11 mouse cellular contexts compared by ENCODE assay signal in genomic region chr7:3291764-3292163, GRCm38 (mm10). TPM values are rescaled to one million over a fixed set of nuclear protein-coding genes. Genes with fewer than 3 reads are reported as not detected.
DNase-seq lines count a peak whose midpoint lies in the region; ATAC-seq and TF ChIP-seq lines count a peak whose summit lies in the region.
"Had no signal": no experiment of that assay in that cellular context is flagged by ENCODE, and none has a peak within 500 bp of the region (broad histone marks: within the 10 kb centered on the region; RNA-seq: fewer than 3 reads in every experiment).

No protein-coding gene starts in this region.

- peak overlapping the region; percentile 71 for H3K4me3 ChIP-seq in heart, embryonic 16.5 days (ENCODE audit: low read length)
- H3K4me3 ChIP-seq in testis, adult 2 months (ENCODE audit: control insufficient read depth, low read depth, low read length), result peak overlapping the region; percentile 28
- peak overlapping the region; percentile 49 for H3K4me3 ChIP-seq in limb, embryonic 14.5 days (replicated peaks; ENCODE audit: low read length)

- peak overlapping the region; percentile 93 for H3K27ac ChIP-seq in heart, embryonic 16.5 days (ENCODE audit: low read length)
- no peak overlapping the region for H3K27ac ChIP-seq in testis, adult 2 months (ENCODE audit: control insufficient read depth, insufficient read depth, low read depth, low read length)
- peak overlapping the region; percentile 72; the same call in 1 of the 2 replicates for H3K27ac ChIP-seq in limb, embryonic 14.5 days (replicated peaks; ENCODE audit: low read depth, low read length)

- no peak for ATAC-seq in heart, embryonic 16.5 days (replicated peaks; ENCODE audit: extremely low read depth, insufficient read depth, low FRiP score)
- ATAC-seq in limb, embryonic 14.5 days (ENCODE audit: low FRiP score, low read depth), result no peak

- WGBS in heart, embryonic 16.5 days, result 39% methylated on average over 3 of the region's 3 CpGs
- 67% methylated on average over 3 of the region's 3 CpGs for WGBS in limb, embryonic 14.5 days

- peaks cover 23% of the 10 kb centered on the region for H3K36me3 ChIP-seq in heart, embryonic 16.5 days (ENCODE audit: control insufficient read depth, insufficient read depth)
- no peaks in the 10 kb centered on the region for H3K36me3 ChIP-seq in testis, adult 2 months (ENCODE audit: control insufficient read depth, insufficient read depth, low read length)
- H3K36me3 ChIP-seq in limb, embryonic 14.5 days (ENCODE audit: control insufficient read depth, insufficient read depth, low read length), result peaks cover 29% of the 10 kb centered on the region

- no peaks in the 10 kb centered on the region for H3K9me3 ChIP-seq in heart, embryonic 16.5 days (replicated peaks; ENCODE audit: control insufficient read depth, low read length)
- no peaks in the 10 kb centered on the region for H3K9me3 ChIP-seq in limb, embryonic 14.5 days (ENCODE audit: control insufficient read depth, low read length)

- no peak for DNase-seq in heart, postnatal 36 days
- no peak for DNase-seq in testis, postnatal 10 days (ENCODE audit: low spot score)
- no peak for DNase-seq in limb, embryonic 14.5 days (ENCODE audit: low spot score)
- DNase-seq in thymus, postnatal 25 days, result no peak
- no peak for DNase-seq in right cerebral cortex, postnatal 36 days (ENCODE audit: low spot score in 2 of 2)
- no peak for DNase-seq in layer of hippocampus, adult 8-10 months (ENCODE audit: low spot score in 2 of 2)

- TF ChIP-seq POLR2A in testis, adult 2 months (IDR thresholded peaks at IDR 0.05; ENCODE audit: control insufficient read depth, low read depth, low read length), result no peak
- TF ChIP-seq POLR2A in limb, embryonic 14.5 days (IDR thresholded peaks at IDR 0.05; ENCODE audit: borderline replicate concordance, extremely low read depth, insufficient read depth, insufficient read length), result no peak

- TF ChIP-seq CTCF in testis, adult 2 months (IDR thresholded peaks at IDR 0.05; ENCODE audit: control insufficient read depth, insufficient read depth, insufficient replicate concordance, low read depth, low read length), result no peak

- peak overlapping the region; percentile 88 for H3K4me2 ChIP-seq in heart, embryonic 16.5 days (ENCODE audit: low read depth, low read length)
- peak overlapping the region; percentile 72 for H3K4me2 ChIP-seq in limb, embryonic 14.5 days (replicated peaks; ENCODE audit: low read depth, low read length, severe bottlenecking)

- H3K9ac ChIP-seq in heart, embryonic 16.5 days (ENCODE audit: low read length), result peak overlapping the region; percentile 84
- H3K9ac ChIP-seq in limb, embryonic 14.5 days (ENCODE audit: low read depth, low read length, severe bottlenecking), result peak overlapping the region; percentile 58; the same call in 1 of the 2 replicates

- H3K4me1 ChIP-seq in heart, embryonic 16.5 days (ENCODE audit: control insufficient read depth, insufficient read depth, low read length), result peaks cover 40% of the 10 kb centered on the region
- H3K4me1 ChIP-seq in testis, adult 2 months (ENCODE audit: control insufficient read depth, insufficient read depth, low read length), result peaks cover 21% of the 10 kb centered on the region
- H3K4me1 ChIP-seq in limb, embryonic 14.5 days (ENCODE audit: control insufficient read depth, insufficient read depth, low read length), result peaks cover 28% of the 10 kb centered on the region

- intact Hi-C loops in heart, postnatal 36 days (cut with DNase I), result no loop called here

- no peaks in the 10 kb centered on the region for H3K27me3 ChIP-seq in heart, embryonic 16.5 days (ENCODE audit: control insufficient read depth, insufficient read depth, low read length)
- H3K27me3 ChIP-seq in testis, adult 2 months (ENCODE audit: control insufficient read depth, insufficient read depth, low read length), result no peaks in the 10 kb centered on the region
- no peaks in the 10 kb centered on the region for H3K27me3 ChIP-seq in limb, embryonic 14.5 days (ENCODE audit: control insufficient read depth, insufficient read depth, low read length)

RNA-seq across cellular contexts. Expression of gene Prkcg, which starts 2.8 kb away (rescaled TPM):
- polyA plus RNA-seq in heart, embryonic 16.5 days (2015; fragmentation: Nextera tagmentation; extraction: Ambion mirVana), result 0.32 and 0.33 TPM in 2 replicates
- 1 to 10 TPM; 1.8 to 2.5 TPM for total RNA-seq in heart, postnatal 36 days (2021)
- 0.68 and 1.1 TPM in 2 replicates for polyA plus RNA-seq in testis, adult 2 months (2012; rRNA removed)
- polyA plus RNA-seq in limb, embryonic 14.5 days (2012; rRNA removed), result 1.6 and 1.7 TPM in 2 replicates
- polyA plus RNA-seq in limb, embryonic 14.5 days (2014; fragmentation: Nextera tagmentation; extraction: Ambion mirVana), result 0.17 and 0.35 TPM in 2 replicates
- total RNA-seq in layer of hippocampus, adult 8-10 months (2022), result 100 to 1,000 TPM; 458 to 553 (median 501) TPM
- total RNA-seq: MEL had no signal

RNA-seq across cellular contexts. Expression of gene Myadm, which starts 2.9 kb away (rescaled TPM):
- 220 and 238 TPM in 2 replicates for polyA plus RNA-seq in heart, embryonic 16.5 days (2015; fragmentation: Nextera tagmentation; extraction: Ambion mirVana)
- 100 to 1,000 TPM; 160 to 162 TPM for total RNA-seq in heart, postnatal 36 days (2021)
- 20.4 and 21.6 TPM in 2 replicates for polyA plus RNA-seq in testis, adult 2 months (2012; rRNA removed)
- polyA plus RNA-seq in limb, embryonic 14.5 days (2012; rRNA removed), result 209 and 348 TPM in 2 replicates
- polyA plus RNA-seq in limb, embryonic 14.5 days (2014; fragmentation: Nextera tagmentation; extraction: Ambion mirVana), result 126 and 141 TPM in 2 replicates
- 10 to 100 TPM; 57.2 to 68.4 (median 58.8) TPM for total RNA-seq in layer of hippocampus, adult 8-10 months (2022)

RNA-seq across cellular contexts. Expression of gene Cacng7, which starts 41.0 kb away (rescaled TPM):
- polyA plus RNA-seq in heart, embryonic 16.5 days (2015; fragmentation: Nextera tagmentation; extraction: Ambion mirVana), result 0.16 TPM in 1 of 2 replicates, not detected in the other
- 1 to 10 TPM; 3.7 to 4.7 TPM for total RNA-seq in heart, postnatal 36 days (2021)
- 1.9 and 2.1 TPM in 2 replicates for polyA plus RNA-seq in testis, adult 2 months (2012; rRNA removed)
- polyA plus RNA-seq in limb, embryonic 14.5 days (2012; rRNA removed), result 129 and 207 TPM in 2 replicates
- polyA plus RNA-seq in limb, embryonic 14.5 days (2014; fragmentation: Nextera tagmentation; extraction: Ambion mirVana), result 2.5 and 3.9 TPM in 2 replicates
- total RNA-seq in layer of hippocampus, adult 8-10 months (2022), result 100 to 1,000 TPM; 131 to 139 (median 137) TPM

RNA-seq across cellular contexts. Expression of gene Nlrp12, which starts 42.2 kb away (rescaled TPM):
- not detected in 2 replicates for polyA plus RNA-seq in heart, embryonic 16.5 days (2015; fragmentation: Nextera tagmentation; extraction: Ambion mirVana)
- total RNA-seq in heart, postnatal 36 days (2021), result not detected
- polyA plus RNA-seq in testis, adult 2 months (2012; rRNA removed), result 0.02 and 0.04 TPM in 2 replicates
- polyA plus RNA-seq in limb, embryonic 14.5 days (2012; rRNA removed), result not detected in 2 replicates
- polyA plus RNA-seq in limb, embryonic 14.5 days (2014; fragmentation: Nextera tagmentation; extraction: Ambion mirVana), result not detected in 2 replicates
- under 1 TPM in 1 of 4 experiments, not detected in 3; 0.09 TPM for total RNA-seq in layer of hippocampus, adult 8-10 months (2022)
- total RNA-seq: MEL had no signal
- polyA plus RNA-seq: forebrain, embryonic 11.5 days; thymus, postnatal 0 days had no signal
